Mouse (Mus musculus) Patski (cell line): ENCODE data around the gene Hcrtr1. TPM values are rescaled to one million over a fixed set of nuclear protein-coding genes. Genes with fewer than 3 reads are reported as not detected.

Source experiments
- ATAC-seq: fragments of 100-300 bp; one replicate; pipeline ENCODE4 v1.8.0; 2021
- CTCF ChIA-PET: fragments of 350-600 bp; sonication (Branson Sonifier 250); formaldehyde crosslinking; loops from one replicate; lab custom pipeline; 2022; ENCODE audit warnings: inconsistent platforms; lab: Charles Lee
- POLR2A ChIA-PET: fragments of 350-600 bp; sonication (Branson Sonifier 250); formaldehyde crosslinking; loops from one replicate; lab custom pipeline; 2022; ENCODE audit warnings: antibody characterized with exemption, inconsistent platforms; lab: Charles Lee
- DNase-seq: peaks from one replicate; pipeline ENCODE4 v3.0.0-alpha.2; 2011; ENCODE audit warnings: low read depth, low spot score
- H3K27me3 ChIP-seq: fragments of 371-371 bp; one replicate; pipeline ENCODE4 v1.5.1; 2021
- CTCF ChIP-seq: fragments of 100-300 bp; IDR thresholded peaks from one replicate; pipeline ENCODE4 v1.5.1; 2021
- in situ Hi-C: fragments of 300-500 bp; cut with MboI; formaldehyde crosslinking; loops from 3 replicates; pipeline ENCODE4 v1.11.1; 2018; ENCODE audit warnings: low pct_unique_long_range_greater_than_20kb, mixed read lengths
- polyA plus RNA-seq: library from polyadenylated mRNA; unstranded; gene quantifications from one replicate; pipeline ENCODE4 v1.2.3, GENCODE M21; 2021

Gene Hcrtr1
- polyA plus RNA-seq, 1 experiment from 2014 or later, result 0.23 TPM

DNA sequence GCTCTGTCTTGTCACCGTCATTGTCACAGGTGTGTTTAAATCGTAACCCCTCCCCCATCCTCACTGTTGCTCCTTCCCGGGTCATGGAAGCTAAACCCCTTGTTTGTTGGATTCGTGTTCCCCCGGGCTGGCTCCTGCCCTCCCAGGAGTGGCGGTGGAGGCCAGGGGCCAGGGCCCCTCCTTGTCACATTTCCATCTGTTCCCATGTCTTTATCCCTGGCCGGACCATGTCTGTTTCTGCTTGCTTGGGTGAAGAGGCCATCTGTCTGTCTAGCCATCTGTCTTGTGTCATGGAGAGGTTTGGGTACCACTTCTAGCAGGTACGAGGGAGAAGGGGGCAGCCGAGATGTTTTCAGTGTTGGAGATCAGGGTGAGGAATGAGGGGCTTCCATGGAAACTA lies 56.9 kb downstream of the Hcrtr1 start:
- CTCF ChIA-PET, result no interaction called here
- in situ Hi-C loops, result no loop called here
- no peak for ATAC-seq
- H3K27me3 ChIP-seq, result no peaks in the 10 kb centered on the region
- POLR2A ChIA-PET, result no interaction called here
- no peak for TF ChIP-seq CTCF
- no peak for DNase-seq

DNA sequence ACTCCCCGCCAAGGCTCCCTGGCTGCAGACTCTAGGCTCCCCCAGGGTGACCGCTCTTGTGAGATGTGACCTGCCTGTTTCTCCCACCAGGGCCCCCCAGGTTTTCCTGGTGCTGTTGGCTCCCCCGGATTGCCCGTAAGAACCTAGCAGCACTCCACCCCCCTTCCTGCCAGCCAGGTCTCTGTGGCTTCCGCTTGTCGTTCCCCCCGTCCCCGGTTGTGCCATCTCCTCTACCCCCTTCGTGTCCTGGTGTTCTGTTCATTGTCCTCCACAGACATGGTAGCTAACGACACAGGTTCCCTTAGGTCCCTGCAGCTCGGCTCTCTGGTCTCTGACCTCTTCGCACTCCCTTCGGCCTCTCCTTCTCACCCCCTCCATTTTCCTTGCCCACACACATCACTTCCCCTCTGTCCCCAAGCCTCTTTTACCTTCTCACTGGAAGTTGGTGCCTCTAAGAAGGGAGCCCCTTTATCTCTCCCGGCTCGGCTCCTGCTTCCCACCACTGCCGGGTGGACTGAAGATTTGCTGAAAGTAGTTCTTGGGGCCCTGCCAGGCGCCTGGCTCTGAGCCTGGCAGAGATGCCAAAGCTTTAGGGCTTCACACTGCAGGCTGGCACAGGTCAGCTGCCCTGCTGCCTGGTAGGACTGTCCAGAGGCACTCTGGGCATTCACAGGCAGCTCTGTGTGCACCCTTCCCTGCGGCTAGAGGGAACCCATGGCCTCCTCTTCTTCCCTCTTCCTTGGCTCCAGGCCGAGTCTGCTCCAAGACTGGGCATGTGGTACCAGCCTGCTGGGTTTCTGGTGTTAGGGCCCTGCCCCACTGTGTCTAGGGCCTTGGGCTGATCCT lies 57.6 kb downstream of the Hcrtr1 start:
- CTCF ChIA-PET, result no interaction called here
- TF ChIP-seq CTCF, result no peak
- in situ Hi-C loops, result no loop called here
- POLR2A ChIA-PET, result no interaction called here
- DNase-seq (no peak), ATAC-seq (peak; percentile 63)
- no peaks in the 10 kb centered on the region for H3K27me3 ChIP-seq

Other genes starting within 250 kb of the Hcrtr1 start
- gene Spocd1, start 210.1 kb downstream of the Hcrtr1 start, polyA plus RNA-seq, result 0.03 TPM
- gene Adgrb2, start 154.5 kb downstream of the Hcrtr1 start, polyA plus RNA-seq, result 3.4 TPM
- 0.67 TPM for gene Col16a1, start 91.5 kb downstream of the Hcrtr1 start, polyA plus RNA-seq
- gene Pef1, start 36.8 kb downstream of the Hcrtr1 start, polyA plus RNA-seq, result 63.2 TPM
- 506 TPM for gene Tinagl1, start 35.8 kb upstream of the Hcrtr1 start, polyA plus RNA-seq
- gene Gm853, start 83.0 kb upstream of the Hcrtr1 start, polyA plus RNA-seq, result 0.03 TPM
- gene Serinc2, start 139.8 kb upstream of the Hcrtr1 start, polyA plus RNA-seq, result 77.5 TPM
- 0.23 TPM for gene Fabp3, start 169.2 kb upstream of the Hcrtr1 start, polyA plus RNA-seq
- not detected for gene Gm10570, start 169.3 kb upstream of the Hcrtr1 start, polyA plus RNA-seq
- gene Zcchc17, start 220.6 kb upstream of the Hcrtr1 start, polyA plus RNA-seq, result 16.8 TPM
- gene Snrnp40, start 220.8 kb upstream of the Hcrtr1 start, polyA plus RNA-seq, result 26.6 TPM